Mouse (Mus musculus): ENCODE results near the gene Ss18l1. TPM values are rescaled to one million over a fixed set of nuclear protein-coding genes. Genes with fewer than 3 reads are reported as not detected.

The Ss18l1 gene
- total RNA-seq, 2 experiments from 2014 or later = 38.8 to 40.5 TPM

GRCm38 (mm10) chr2:180097585-180097984 is 55.3 kb downstream of the Ss18l1 start:
- Histone ChIP-seq H3K27ac (no peak overlapping the region), H3K4me3 (no peak overlapping the region)
- DNase-seq (ENCODE audit: extremely low spot score in 1 of 2, low spot score in 2 of 2) = no peak
- TF ChIP-seq CTCF (IDR thresholded peaks at IDR 0.05) = no peak
- intact Hi-C loops (cut with DNase I) = no loop called here

GRCm38 (mm10) chr2:180098167-180098566 is 55.9 kb downstream of the Ss18l1 start:
- no peak for DNase-seq (ENCODE audit: extremely low spot score in 1 of 2, low spot score in 2 of 2)
- H3K27ac ChIP-seq = no peak overlapping the region
- intact Hi-C loops (cut with DNase I) = no loop called here
- TF ChIP-seq CTCF (IDR thresholded peaks at IDR 0.05) = peak; percentile 24
- no peak overlapping the region for H3K4me3 ChIP-seq

GRCm38 (mm10) chr2:180099529-180099928 is 57.2 kb downstream of the Ss18l1 start:
- H3K4me3 ChIP-seq = no peak overlapping the region
- H3K27ac ChIP-seq = no peak overlapping the region
- no peak for DNase-seq (ENCODE audit: extremely low spot score in 1 of 2, low spot score in 2 of 2)
- intact Hi-C loops (cut with DNase I) = no loop called here
- no peak for TF ChIP-seq CTCF (IDR thresholded peaks at IDR 0.05)

GRCm38 (mm10) chr2:180103151-180103977 is 61.1 kb downstream of the Ss18l1 start:
- Histone ChIP-seq H3K27ac (peak overlapping the region; percentile 79), H3K4me3 (peak overlapping the region; percentile 69)
- TF ChIP-seq CTCF (IDR thresholded peaks at IDR 0.05) = no peak
- DNase-seq (ENCODE audit: extremely low spot score in 1 of 2, low spot score in 2 of 2) = no peak
- intact Hi-C loops (cut with DNase I) = loop anchor here (5.0 kb wide), 1 partner anchor 69 kb away; the partner anchor contains the start of gene Adrm1

- DNase-seq (ENCODE audit: extremely low spot score in 1 of 2, low spot score in 2 of 2) = peak; percentile 73 to 78
- TF ChIP-seq CTCF (IDR thresholded peaks at IDR 0.05) = no peak
- Histone ChIP-seq H3K4me3 (peak within 1 kb of the TSS; percentile 69), H3K27ac (peak within 1 kb of the TSS; percentile 85)
- intact Hi-C loops (cut with DNase I) = loop anchor here (2.0 to 5.0 kb wide), 2 partner anchors 15 to 68 kb away; partner anchors contain the start of genes Adrm1 and Osbpl2
Observed at GRCm38 (mm10) chr2:180103978-180104658, 61.8 kb downstream of the Ss18l1 start, which contains the start of gene Hrh3. Gene Hrh3 (minus strand): TSS chr2:180104488.

- H3K4me3 ChIP-seq = peak overlapping the region; percentile 69
- no peak for DNase-seq (ENCODE audit: extremely low spot score in 1 of 2, low spot score in 2 of 2)
- no peak for TF ChIP-seq CTCF (IDR thresholded peaks at IDR 0.05)
- H3K27ac ChIP-seq = peak overlapping the region; percentile 85
- intact Hi-C loops (cut with DNase I) = loop anchor here (2.0 to 5.0 kb wide), 2 partner anchors 14 to 67 kb away; partner anchors contain the start of genes Adrm1 and Osbpl2
Observed at GRCm38 (mm10) chr2:180104659-180105377, 62.5 kb downstream of the Ss18l1 start.

GRCm38 (mm10) chr2:180105441-180106190 is 63.3 kb downstream of the Ss18l1 start:
- DNase-seq (ENCODE audit: extremely low spot score in 1 of 2, low spot score in 2 of 2) = no peak
- intact Hi-C loops (cut with DNase I) = loop anchor here (2.0 kb wide), 1 partner anchor 13 kb away; the partner anchor contains the start of gene Osbpl2
- Histone ChIP-seq H3K4me3 (no peak overlapping the region), H3K27ac (peak overlapping the region; percentile 85)
- TF ChIP-seq CTCF (IDR thresholded peaks at IDR 0.05) = no peak

GRCm38 (mm10) chr2:180107081-180107480 is 64.8 kb downstream of the Ss18l1 start:
- peak; percentile 36 for TF ChIP-seq CTCF (IDR thresholded peaks at IDR 0.05)

GRCm38 (mm10) chr2:180108285-180108684 is 66.0 kb downstream of the Ss18l1 start:
- DNase-seq (ENCODE audit: extremely low spot score in 1 of 2, low spot score in 2 of 2) = no peak
- intact Hi-C loops (cut with DNase I) = no loop called here
- no peak overlapping the region for H3K4me3 ChIP-seq
- TF ChIP-seq CTCF (IDR thresholded peaks at IDR 0.05) = no peak
- no peak overlapping the region for H3K27ac ChIP-seq

More at GRCm38 (mm10) chr2:180107081-180107480, 64.8 kb downstream of the Ss18l1 start:
- intact Hi-C loops (cut with DNase I) = no loop called here
- no peak overlapping the region for H3K27ac ChIP-seq
- DNase-seq (ENCODE audit: extremely low spot score in 1 of 2, low spot score in 2 of 2) = no peak
- no peak overlapping the region for H3K4me3 ChIP-seq

GRCm38 (mm10) chr2:180113909-180114890 is 71.9 kb downstream of the Ss18l1 start:
- intact Hi-C loops (cut with DNase I) = no loop called here
- Histone ChIP-seq H3K27ac (peak overlapping the region; percentile 91), H3K4me3 (no peak overlapping the region)
- DNase-seq (ENCODE audit: extremely low spot score in 1 of 2, low spot score in 2 of 2) = peak; percentile 66 to 79
- TF ChIP-seq CTCF (IDR thresholded peaks at IDR 0.05) = no peak; the same call in 1 of the 2 replicates

Data from left cerebral cortex, adult 2 months (tissue).